Mouse (Mus musculus) B cell, adult (primary cell): Measurements from ENCODE around the gene Btbd35f10. TPM values are rescaled to one million over a fixed set of nuclear protein-coding genes. Genes with fewer than 3 reads are reported as not detected.

ENCODE experiments used
- total RNA-seq: library from RNA; stranded (reverse); gene quantifications from 4 replicates; pipeline ENCODE4 v1.2.4, GENCODE M21; 2023; ENCODE audit not compliant: inconsistent age

Gene Btbd35f10
- not detected in 4 replicates for total RNA-seq

GRCm38 (mm10) chrX:3752785-3753184 lies at the start of gene Btbd35f10:
TSS of gene Btbd35f10 (minus strand) at chrX:3752885.

Other genes starting within 250 kb of the Btbd35f10 start
- gene Btbd35f18, start 52.7 kb downstream of the Btbd35f10 start, total RNA-seq: not detected in 4 replicates
- gene Btbd35f16, start 204.1 kb upstream of the Btbd35f10 start, total RNA-seq: not detected in 4 replicates